Mouse (Mus musculus) limb, embryonic 15.5 days (tissue): ENCODE data around the gene 2900026A02Rik. TPM values are rescaled to one million over a fixed set of nuclear protein-coding genes. Genes with fewer than 3 reads are reported as not detected.

Experiments
- ATAC-seq: fragments of 200-750 bp; cut with Nextera tagmentation; 2 replicates; pipeline ENCODE4 v1.8.0; 2017; ENCODE audit warnings: low read depth, moderate TSS enrichment; ENCODE audit not compliant: insufficient number of reproducible peaks, low FRiP score, low TSS enrichment
- H3K27ac ChIP-seq: fragments of 300-500 bp; sonication (generic); 2 replicates; pipeline ENCODE4 v1.5.1; 2015; ENCODE audit warnings: moderate library complexity, mild to moderate bottlenecking, inconsistent platforms
- H3K27me3 ChIP-seq: fragments of 300-500 bp; sonication (generic); 2 replicates; pipeline ENCODE4 v1.6.1; 2015; ENCODE audit warnings: inconsistent platforms
- H3K36me3 ChIP-seq: fragments of 300-500 bp; sonication (generic); 2 replicates; pipeline ENCODE4 v1.6.1; 2015; ENCODE audit warnings: inconsistent platforms
- H3K4me1 ChIP-seq: fragments of 300-500 bp; sonication (generic); 2 replicates; pipeline ENCODE4 v1.6.1; 2015; ENCODE audit warnings: inconsistent platforms
- H3K4me2 ChIP-seq: fragments of 300-500 bp; sonication (generic); 2 replicates; pipeline ENCODE4 v1.6.1; 2015; ENCODE audit warnings: mild to moderate bottlenecking, inconsistent platforms
- H3K4me3 ChIP-seq: fragments of 300-500 bp; sonication (generic); 2 replicates; pipeline ENCODE4 v1.5.1; 2015; ENCODE audit warnings: mild to moderate bottlenecking, inconsistent platforms
- H3K9ac ChIP-seq: fragments of 300-500 bp; sonication (generic); 2 replicates; pipeline ENCODE4 v1.6.1; 2015; ENCODE audit warnings: inconsistent platforms
- H3K9me3 ChIP-seq: fragments of 300-500 bp; sonication (generic); 2 replicates; pipeline ENCODE4 v1.6.1; 2016; ENCODE audit warnings: inconsistent platforms
- WGBS: fragments of 180-500 bp; shearing (Covaris S2); methylation state at CpG from one replicate; pipeline ENCODE4 v1.1.7; 2015; 5-methylcytosine and 5-hydroxymethylcytosine counted together
- polyA plus RNA-seq: library from polyadenylated mRNA; unstranded; fragments of >200 nt; fragmentation: Nextera tagmentation; extraction: Ambion mirVana; gene quantifications from 2 replicates; pipeline ENCODE4 v1.2.1, GENCODE M21; 2015

The 2900026A02Rik gene
- polyA plus RNA-seq, 1 experiment from 2014 or later = 14.2 TPM

DNA sequence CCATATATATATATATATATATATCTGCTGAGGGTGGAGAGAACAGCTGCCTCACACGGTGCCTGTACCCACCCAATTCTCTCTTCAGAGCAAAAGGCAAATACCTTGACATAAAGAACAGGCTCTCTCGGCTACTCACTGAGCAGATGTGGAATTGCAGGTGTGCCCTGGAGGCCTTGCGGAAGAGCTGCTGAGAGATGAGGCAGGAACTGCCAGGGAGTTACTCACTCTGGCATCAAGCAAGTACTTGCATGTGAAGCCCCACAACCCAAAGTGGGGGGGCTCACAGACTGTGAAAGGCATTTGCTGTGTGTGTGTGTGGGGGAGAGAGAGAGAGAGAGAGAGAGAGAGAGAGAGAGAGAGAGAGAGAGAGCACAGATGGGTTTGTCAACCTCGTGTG lies 92.6 kb downstream of the 2900026A02Rik start:
- WGBS = 30% methylated on average over 4 of the region's 4 CpGs
- Histone ChIP-seq H3K9ac (no peak overlapping the region), H3K27ac (peak overlapping the region; percentile 50; the same call in 1 of the 2 replicates), H3K4me2 (no peak overlapping the region), H3K36me3 (no peaks in the 10 kb centered on the region), H3K9me3 (no peaks in the 10 kb centered on the region), H3K4me3 (no peak overlapping the region), H3K4me1 (peaks cover 35% of the 10 kb centered on the region), H3K27me3 (no peaks in the 10 kb centered on the region)
- ATAC-seq = no peak

DNA sequence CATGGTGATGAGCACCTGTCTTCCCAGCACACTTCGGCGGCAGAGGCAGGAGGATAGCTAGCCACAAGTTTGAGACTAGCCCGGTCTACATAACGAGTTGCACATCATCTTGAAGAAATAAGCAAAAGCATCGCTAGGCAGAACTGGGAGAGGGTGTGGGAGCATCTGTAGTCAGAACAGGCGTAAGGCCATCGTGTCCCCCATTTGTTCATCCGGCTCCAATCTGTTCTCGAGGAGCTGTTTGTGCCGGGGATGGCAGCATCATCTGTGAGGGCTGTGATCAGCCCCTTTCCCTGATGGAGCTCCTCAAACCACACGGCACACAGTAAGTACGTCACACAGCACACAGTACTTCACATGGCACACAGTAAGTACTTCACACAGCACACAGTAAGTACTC lies 94.6 kb downstream of the 2900026A02Rik start:
- H3K27me3 ChIP-seq = no peaks in the 10 kb centered on the region
- no peak overlapping the region for H3K9ac ChIP-seq
- H3K4me1 ChIP-seq = peaks cover 40% of the 10 kb centered on the region
- no peaks in the 10 kb centered on the region for H3K9me3 ChIP-seq
- 93% methylated on average over 12 of the region's 12 CpGs for WGBS
- H3K4me3 ChIP-seq = no peak overlapping the region
- no peak overlapping the region for H3K4me2 ChIP-seq
- no peak overlapping the region for H3K27ac ChIP-seq
- H3K36me3 ChIP-seq = no peaks in the 10 kb centered on the region
- ATAC-seq = no peak

GRCm38 (mm10) chr5:113123693-113124092 lies 97.3 kb downstream of the 2900026A02Rik start:
- H3K9me3 ChIP-seq = no peaks in the 10 kb centered on the region
- WGBS = 58% methylated on average over 10 of the region's 10 CpGs
- no peaks in the 10 kb centered on the region for H3K27me3 ChIP-seq
- no peak overlapping the region for H3K27ac ChIP-seq
- H3K4me3 ChIP-seq = no peak overlapping the region
- no peak overlapping the region for H3K9ac ChIP-seq
- no peak for ATAC-seq
- no peak overlapping the region for H3K4me2 ChIP-seq
- H3K36me3 ChIP-seq = no peaks in the 10 kb centered on the region
- peaks cover 58% of the 10 kb centered on the region for H3K4me1 ChIP-seq

GRCm38 (mm10) chr5:113122326-113123054 lies 98.5 kb downstream of the 2900026A02Rik start:
- H3K9me3 ChIP-seq = no peaks in the 10 kb centered on the region
- peaks cover 59% of the 10 kb centered on the region for H3K4me1 ChIP-seq
- WGBS = 34% methylated on average over 12 of the region's 12 CpGs
- H3K4me3 ChIP-seq = no peak overlapping the region
- peak overlapping the region; percentile 79; the same call in 1 of the 2 replicates for H3K27ac ChIP-seq
- no peaks in the 10 kb centered on the region for H3K27me3 ChIP-seq
- no peaks in the 10 kb centered on the region for H3K36me3 ChIP-seq
- H3K4me2 ChIP-seq = no peak overlapping the region
- no peak overlapping the region for H3K9ac ChIP-seq
- ATAC-seq = no peak

DNA sequence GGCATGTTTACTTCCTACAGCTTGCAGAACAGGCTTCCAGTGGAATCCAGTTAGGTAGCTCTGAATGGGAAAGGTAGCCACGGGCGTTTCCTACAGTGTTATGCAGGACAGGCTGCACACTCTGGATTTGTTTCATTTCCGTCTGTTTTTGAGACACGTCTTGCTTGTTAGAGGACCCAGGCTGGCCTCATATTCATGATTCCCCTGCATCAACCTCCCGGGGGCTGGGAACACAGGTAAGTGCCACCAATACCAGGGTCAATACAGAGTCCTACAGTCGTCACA lies 99.5 kb downstream of the 2900026A02Rik start:
- Histone ChIP-seq H3K9me3 (no peaks in the 10 kb centered on the region), H3K36me3 (no peaks in the 10 kb centered on the region), H3K4me2 (peak overlapping the region; percentile 25; the same call in 1 of the 2 replicates), H3K4me1 (peaks cover 54% of the 10 kb centered on the region), H3K27me3 (no peaks in the 10 kb centered on the region), H3K27ac (peak overlapping the region; percentile 79), H3K4me3 (no peak overlapping the region), H3K9ac (no peak overlapping the region)
- ATAC-seq = no peak
- WGBS = 26% methylated on average over 6 of the region's 6 CpGs

DNA sequence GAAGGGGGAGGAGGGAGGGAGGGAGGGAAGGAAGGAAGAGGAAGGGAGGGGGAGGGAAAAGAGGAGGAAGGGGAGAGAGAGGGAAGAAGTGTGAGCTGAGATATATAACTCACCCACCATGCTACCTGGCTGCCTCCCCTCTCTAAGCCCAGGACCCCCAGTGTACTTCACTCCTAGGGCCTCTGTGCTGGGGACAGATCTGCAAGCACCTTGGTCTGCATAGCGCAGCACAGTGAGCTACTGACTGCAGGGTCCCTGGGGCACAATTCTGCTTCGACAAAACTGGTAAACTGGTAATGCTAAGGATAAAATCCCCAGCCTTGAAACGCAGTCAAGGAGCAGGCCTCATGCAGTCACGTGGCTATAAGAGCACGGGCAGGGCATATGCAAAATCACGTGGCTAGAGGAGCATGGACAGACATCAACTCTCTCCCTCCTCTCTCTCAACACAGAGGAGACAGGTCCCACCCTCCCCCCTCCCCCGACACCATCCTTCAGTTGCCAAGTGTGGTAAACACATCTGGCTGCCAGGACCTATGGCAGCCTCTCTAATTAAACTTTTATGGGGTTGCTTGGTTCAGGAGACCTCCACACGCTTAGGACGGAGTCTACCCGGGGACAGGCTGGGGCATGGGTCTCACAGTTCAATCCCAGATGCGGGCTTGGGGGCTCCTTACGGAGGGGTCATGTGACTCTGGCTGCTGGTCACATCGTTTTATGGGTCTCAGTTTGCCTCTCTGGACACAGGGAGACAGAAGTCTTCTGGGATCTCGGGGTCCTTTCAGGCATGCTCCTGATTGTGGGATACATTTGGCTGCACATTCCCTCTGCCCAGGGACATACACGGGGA lies 100.1 kb downstream of the 2900026A02Rik start:
- no peak overlapping the region for H3K9ac ChIP-seq
- no peaks in the 10 kb centered on the region for H3K36me3 ChIP-seq
- H3K4me1 ChIP-seq = peaks cover 54% of the 10 kb centered on the region
- ATAC-seq = peak; percentile 20; the same call in 1 of the 2 replicates
- WGBS = 6% methylated on average over 15 of the region's 15 CpGs
- peak overlapping the region; percentile 25; the same call in 1 of the 2 replicates for H3K4me2 ChIP-seq
- H3K27me3 ChIP-seq = no peaks in the 10 kb centered on the region
- peak overlapping the region; percentile 79 for H3K27ac ChIP-seq
- no peak overlapping the region for H3K4me3 ChIP-seq
- H3K9me3 ChIP-seq = no peaks in the 10 kb centered on the region

DNA sequence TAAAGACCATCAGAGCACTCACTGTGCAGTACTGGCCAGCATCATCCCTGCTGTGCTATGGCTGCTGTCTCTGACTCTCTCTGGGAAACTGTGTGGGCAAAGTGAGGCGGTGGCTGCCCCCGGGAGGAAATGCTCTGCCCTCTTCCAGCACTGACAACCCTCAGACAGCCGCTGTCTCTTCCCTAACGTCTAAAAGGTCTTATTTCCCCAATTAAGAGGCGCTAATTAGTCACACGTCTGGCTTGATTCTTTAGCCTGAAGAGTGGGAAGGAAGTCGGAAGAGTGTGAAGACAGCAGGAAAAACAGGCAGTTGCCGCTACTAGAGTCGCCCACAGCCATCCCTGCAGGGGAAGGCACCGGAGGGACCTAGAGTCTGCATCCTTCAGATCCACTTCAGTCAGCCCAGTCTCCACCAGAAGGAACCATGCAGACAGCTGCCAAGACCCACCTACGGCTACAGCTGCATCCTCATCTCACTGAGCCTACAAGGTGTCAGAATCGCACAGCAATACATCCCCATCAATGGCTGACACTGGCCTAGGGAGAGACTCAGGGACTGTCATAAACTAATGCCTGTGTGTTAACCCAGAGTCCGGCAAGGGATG lies 101.1 kb downstream of the 2900026A02Rik start:
- Histone ChIP-seq H3K4me1 (peaks cover 54% of the 10 kb centered on the region), H3K4me2 (no peak overlapping the region), H3K9me3 (no peaks in the 10 kb centered on the region), H3K27me3 (no peaks in the 10 kb centered on the region), H3K4me3 (no peak overlapping the region), H3K9ac (no peak overlapping the region), H3K27ac (peak overlapping the region; percentile 61; the same call in 1 of the 2 replicates), H3K36me3 (no peaks in the 10 kb centered on the region)
- WGBS = 28% methylated on average over 13 of the region's 13 CpGs
- ATAC-seq = no peak

GRCm38 (mm10) chr5:113119291-113119690 lies 101.7 kb downstream of the 2900026A02Rik start:
- Histone ChIP-seq H3K27me3 (no peaks in the 10 kb centered on the region), H3K9ac (no peak overlapping the region), H3K4me2 (no peak overlapping the region), H3K27ac (no peak overlapping the region), H3K9me3 (no peaks in the 10 kb centered on the region), H3K4me3 (no peak overlapping the region), H3K4me1 (peaks cover 60% of the 10 kb centered on the region), H3K36me3 (no peaks in the 10 kb centered on the region)
- 57% methylated on average over 9 of the region's 9 CpGs for WGBS
- no peak for ATAC-seq

GRCm38 (mm10) chr5:113118695-113119094 lies 102.3 kb downstream of the 2900026A02Rik start:
- Histone ChIP-seq H3K9me3 (no peaks in the 10 kb centered on the region), H3K27ac (no peak overlapping the region), H3K27me3 (no peaks in the 10 kb centered on the region), H3K36me3 (no peaks in the 10 kb centered on the region), H3K4me1 (peaks cover 64% of the 10 kb centered on the region), H3K4me2 (no peak overlapping the region), H3K9ac (no peak overlapping the region), H3K4me3 (no peak overlapping the region)
- no peak for ATAC-seq
- 32% methylated on average over 6 of the region's 6 CpGs for WGBS

DNA sequence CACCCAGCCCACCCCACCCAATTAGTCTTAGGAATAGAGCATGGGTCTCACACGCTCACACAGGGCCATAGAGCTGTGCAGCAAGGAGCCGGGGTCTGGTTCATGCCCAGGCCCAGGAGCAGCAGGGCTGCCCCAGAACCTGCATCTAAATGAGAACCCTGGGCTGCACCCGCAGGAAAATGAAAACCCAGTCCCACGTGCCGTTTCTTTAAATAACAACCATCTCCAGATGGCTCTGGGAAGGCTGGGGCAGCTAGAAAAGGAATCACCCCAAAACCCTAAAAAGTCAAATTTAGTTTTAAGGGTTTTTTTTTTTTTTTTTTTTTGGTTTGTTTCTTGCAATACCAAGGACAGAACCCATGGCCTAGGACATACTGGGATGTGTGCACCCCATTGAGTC lies 103.7 kb downstream of the 2900026A02Rik start:
- H3K4me2 ChIP-seq = no peak overlapping the region
- 56% methylated on average over 5 of the region's 5 CpGs for WGBS
- no peak for ATAC-seq
- H3K4me3 ChIP-seq = no peak overlapping the region
- H3K27ac ChIP-seq = no peak overlapping the region
- no peaks in the 10 kb centered on the region for H3K9me3 ChIP-seq
- H3K4me1 ChIP-seq = peaks cover 66% of the 10 kb centered on the region
- H3K27me3 ChIP-seq = no peaks in the 10 kb centered on the region
- H3K9ac ChIP-seq = no peak overlapping the region
- H3K36me3 ChIP-seq = no peaks in the 10 kb centered on the region

DNA sequence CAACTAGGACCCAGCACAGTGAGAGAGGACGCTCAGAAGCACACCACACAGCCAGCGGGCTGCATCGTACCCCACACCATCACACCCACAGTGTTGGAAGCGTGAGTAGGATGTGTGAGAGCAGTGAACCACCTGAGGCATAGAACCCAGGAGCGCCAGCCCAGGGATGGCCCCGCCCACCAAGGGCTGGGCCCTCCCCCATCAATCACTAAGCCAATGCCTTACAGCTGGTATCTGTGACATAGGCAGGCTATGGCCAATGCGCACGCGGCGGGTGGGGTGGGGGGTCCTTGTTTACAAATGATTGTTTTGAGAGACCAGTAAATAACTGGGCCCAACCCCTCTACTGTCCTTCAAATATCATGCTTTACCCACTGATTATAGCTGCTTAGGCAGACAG lies 105.1 kb downstream of the 2900026A02Rik start:
- Histone ChIP-seq H3K9me3 (no peaks in the 10 kb centered on the region), H3K4me3 (no peak overlapping the region), H3K27me3 (no peaks in the 10 kb centered on the region), H3K9ac (no peak overlapping the region), H3K36me3 (no peaks in the 10 kb centered on the region), H3K27ac (no peak overlapping the region), H3K4me1 (peaks cover 55% of the 10 kb centered on the region), H3K4me2 (no peak overlapping the region)
- 60% methylated on average over 10 of the region's 10 CpGs for WGBS
- no peak for ATAC-seq
